Mouse (Mus musculus): ENCODE data around the gene Gm34653.
"Not testable (repeated sequence)": the region's sequence is repeated elsewhere in the genome, so short reads cannot be mapped to it uniquely, and the experiment has no call there.

Gene Gm34653

GRCm38 (mm10) chr2:34832766-34833457 lies at the start of gene Gm34653:
Gene Gm34653 (plus strand): TSS chr2:34833007.
- in situ Hi-C loops (cut with MboI, MseI), result not testable (repeated sequence)

- in situ Hi-C loops (cut with MboI, MseI), result no loop called here
These were observed 49.5 kb upstream of the Gm34653 start for GRCm38 (mm10) chr2:34783064-34784020.

GRCm38 (mm10) chr2:34784085-34784484 lies 48.7 kb upstream of the Gm34653 start:
- in situ Hi-C loops (cut with MboI, MseI), result no loop called here

GRCm38 (mm10) chr2:34790282-34790681 lies 42.5 kb upstream of the Gm34653 start:
- in situ Hi-C loops (cut with MboI, MseI), result no loop called here

- in situ Hi-C loops (cut with MboI, MseI), result not testable (repeated sequence)
These were observed 40.3 kb upstream of the Gm34653 start for GRCm38 (mm10) chr2:34792543-34792942.

- in situ Hi-C loops (cut with MboI, MseI), result no loop called here
These were observed 38.3 kb upstream of the Gm34653 start for GRCm38 (mm10) chr2:34794511-34794910.

- in situ Hi-C loops (cut with MboI, MseI), result no loop called here
These were observed 37.4 kb upstream of the Gm34653 start for GRCm38 (mm10) chr2:34795426-34795825.

- in situ Hi-C loops (cut with MboI, MseI), result no loop called here
These were observed 33.2 kb upstream of the Gm34653 start, which contains the start of gene Rabepk for GRCm38 (mm10) chr2:34799357-34800256. Gene Rabepk (minus strand): TSS chr2:34799912.

GRCm38 (mm10) chr2:34800371-34800770 lies 32.4 kb upstream of the Gm34653 start:
- in situ Hi-C loops (cut with MboI, MseI), result no loop called here

- in situ Hi-C loops (cut with MboI, MseI), result no loop called here
These were observed 31.0 kb upstream of the Gm34653 start for GRCm38 (mm10) chr2:34801516-34802482.

- in situ Hi-C loops (cut with MboI, MseI), result not testable (repeated sequence)
These were observed 30.1 kb upstream of the Gm34653 start for GRCm38 (mm10) chr2:34802565-34803245.

- in situ Hi-C loops (cut with MboI, MseI), result no loop called here
These were observed 29.1 kb upstream of the Gm34653 start for GRCm38 (mm10) chr2:34803746-34804145.

- in situ Hi-C loops (cut with MboI, MseI), result no loop called here
These were observed 28.6 kb upstream of the Gm34653 start for GRCm38 (mm10) chr2:34804172-34804571.

- in situ Hi-C loops (cut with MboI, MseI), result no loop called here
These were observed 28.0 kb upstream of the Gm34653 start for GRCm38 (mm10) chr2:34804815-34805214.

- in situ Hi-C loops (cut with MboI, MseI), result no loop called here
These were observed 27.4 kb upstream of the Gm34653 start for GRCm38 (mm10) chr2:34805364-34805950.

GRCm38 (mm10) chr2:34808057-34808456 lies 24.8 kb upstream of the Gm34653 start:
- in situ Hi-C loops (cut with MboI, MseI), result no loop called here

- in situ Hi-C loops (cut with MboI, MseI), result no loop called here
These were observed 23.2 kb upstream of the Gm34653 start for GRCm38 (mm10) chr2:34809568-34809967.

GRCm38 (mm10) chr2:34810775-34811174 lies 22.0 kb upstream of the Gm34653 start:
- in situ Hi-C loops (cut with MboI, MseI), result no loop called here

GRCm38 (mm10) chr2:34812706-34813105 lies 20.1 kb upstream of the Gm34653 start:
- in situ Hi-C loops (cut with MboI, MseI), result no loop called here

All from T-helper 17 cell (primary cell).